Mouse (Mus musculus) embryo, embryonic 11 days (tissue): ENCODE results near the gene Lpar5.
"Not testable (repeated sequence)": the region's sequence is repeated elsewhere in the genome, so short reads cannot be mapped to it uniquely, and the experiment has no call there.

ENCODE experiments used
- DNase-seq: peaks from one replicate; pipeline ENCODE4 v3.0.0-alpha.2; 2015

Lpar5 gene

GRCm38 (mm10) chr6:125067571-125067995 is at the start of gene Lpar5:
TSS of gene Lpar5 (plus strand) at chr6:125067920.
- DNase-seq, result no peak

DNA sequence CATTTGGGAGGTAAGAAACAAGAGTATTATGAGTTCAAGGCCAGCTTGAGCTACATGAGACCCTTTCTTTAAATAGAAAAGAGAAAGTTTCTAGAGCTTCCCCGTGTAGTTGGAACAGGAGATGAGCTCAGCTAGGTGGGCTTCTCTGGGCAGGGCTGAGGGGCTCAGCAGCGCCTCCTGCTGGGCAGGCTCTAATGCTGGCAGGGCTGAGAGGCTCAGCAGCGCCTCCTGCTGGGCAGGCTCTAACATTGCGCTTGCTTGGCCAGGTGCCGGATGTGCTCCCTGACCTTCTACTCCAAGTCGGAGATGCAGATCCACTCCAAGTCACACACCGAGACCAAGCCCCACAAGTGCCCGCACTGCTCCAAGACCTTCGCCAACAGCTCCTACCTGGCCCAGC is 37.2 kb upstream of the Lpar5 start:
- peak; percentile 60 for DNase-seq

GRCm38 (mm10) chr6:125031604-125032003 is 36.1 kb upstream of the Lpar5 start:
- no peak for DNase-seq

GRCm38 (mm10) chr6:125038666-125039065 is 29.1 kb upstream of the Lpar5 start:
- DNase-seq, result no peak

DNA sequence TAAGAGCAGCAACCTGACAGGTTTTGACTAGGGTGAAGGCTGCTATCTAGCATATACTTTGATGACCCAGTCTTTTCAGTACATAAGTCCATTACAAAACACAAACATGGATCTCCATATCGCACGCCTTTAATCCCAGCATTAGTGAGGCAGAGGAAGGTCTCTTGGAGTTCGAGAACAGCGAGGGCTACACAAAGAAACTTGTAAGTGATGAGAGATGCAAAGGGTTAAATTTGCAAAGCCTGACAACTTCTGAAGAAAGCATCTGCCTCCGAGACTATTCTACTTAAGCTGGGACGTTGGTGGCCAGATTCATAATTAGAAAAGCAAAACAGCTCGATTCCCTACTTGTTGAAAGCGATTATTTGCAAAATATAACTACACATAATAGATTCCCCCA is 28.6 kb upstream of the Lpar5 start:
- DNase-seq, result no peak

DNA sequence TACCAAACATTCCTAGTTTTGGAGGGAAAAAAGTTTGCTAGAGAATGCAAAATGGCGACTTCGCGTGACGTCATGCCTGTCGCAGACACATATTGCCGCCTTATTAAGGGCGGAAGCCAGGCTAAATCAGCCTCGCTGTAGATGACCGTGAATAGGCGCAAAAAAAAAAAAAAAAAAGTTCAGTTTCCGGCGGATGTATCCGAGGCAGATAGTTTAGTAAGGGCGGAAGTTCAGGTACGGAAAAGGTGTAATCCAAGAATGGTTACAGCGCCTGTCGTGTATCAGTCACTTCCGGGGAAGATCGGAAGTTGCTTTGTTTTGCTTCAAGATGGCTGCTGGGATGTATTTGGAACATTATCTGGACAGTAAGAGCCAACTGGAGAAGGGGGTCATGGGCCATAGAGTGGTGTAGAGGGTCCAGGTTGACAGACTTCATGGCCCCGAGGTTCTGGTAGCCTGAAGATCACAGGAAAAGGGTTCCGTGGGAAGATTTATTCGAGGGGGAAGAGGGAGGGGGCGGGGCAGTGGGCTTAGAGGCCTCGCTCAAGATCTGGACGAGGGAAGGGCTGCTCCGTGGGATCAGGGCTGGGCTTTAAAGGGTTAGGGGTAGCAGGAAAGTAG is 28.1 kb upstream of the Lpar5 start, which contains the start of gene Ing4:
TSS of gene Ing4 (plus strand) at position 228 of the 621 bp plus-strand sequence.
- DNase-seq, result peak; percentile 98

DNA sequence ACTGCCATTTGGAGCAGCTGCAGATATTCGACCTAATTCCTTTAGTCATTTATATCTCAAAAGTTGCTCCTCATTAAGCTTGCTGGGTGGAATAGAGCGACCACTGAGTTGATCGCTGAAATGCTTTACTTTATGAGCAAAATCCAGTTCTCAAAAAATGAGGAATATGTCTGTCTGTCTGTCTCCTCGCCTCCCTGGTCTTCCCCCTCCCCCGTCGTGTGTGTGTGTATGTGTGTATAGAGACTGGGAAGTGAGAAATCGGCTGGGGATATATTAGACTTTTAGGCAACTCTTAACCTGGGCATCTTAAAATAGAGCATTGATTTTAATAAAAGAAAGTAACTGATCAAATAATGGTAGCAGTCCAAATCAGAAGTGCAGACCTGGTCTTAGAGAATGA is 27.5 kb upstream of the Lpar5 start:
- no peak for DNase-seq

GRCm38 (mm10) chr6:125041047-125041446 is 26.7 kb upstream of the Lpar5 start:
- no peak for DNase-seq

GRCm38 (mm10) chr6:125042081-125042480 is 25.6 kb upstream of the Lpar5 start:
- DNase-seq, result no peak

DNA sequence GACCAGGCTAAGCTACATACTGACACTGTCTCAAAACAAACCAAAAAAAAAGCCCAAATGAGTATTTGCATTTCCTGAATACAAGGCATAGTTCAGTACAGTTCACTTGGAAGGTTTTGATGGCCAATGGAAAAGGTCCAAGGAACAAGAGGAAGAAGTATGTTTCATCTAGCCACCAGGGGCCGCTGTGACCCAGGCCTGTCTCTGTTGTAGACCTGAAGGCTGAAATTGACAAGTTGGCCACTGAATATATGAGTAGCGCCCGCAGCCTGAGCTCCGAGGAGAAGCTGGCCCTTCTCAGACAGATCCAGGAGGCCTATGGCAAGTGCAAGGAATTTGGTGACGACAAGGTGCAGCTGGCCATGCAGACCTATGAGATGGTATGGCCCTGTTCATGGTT is 21.0 kb upstream of the Lpar5 start:
- peak; percentile 81 for DNase-seq

DNA sequence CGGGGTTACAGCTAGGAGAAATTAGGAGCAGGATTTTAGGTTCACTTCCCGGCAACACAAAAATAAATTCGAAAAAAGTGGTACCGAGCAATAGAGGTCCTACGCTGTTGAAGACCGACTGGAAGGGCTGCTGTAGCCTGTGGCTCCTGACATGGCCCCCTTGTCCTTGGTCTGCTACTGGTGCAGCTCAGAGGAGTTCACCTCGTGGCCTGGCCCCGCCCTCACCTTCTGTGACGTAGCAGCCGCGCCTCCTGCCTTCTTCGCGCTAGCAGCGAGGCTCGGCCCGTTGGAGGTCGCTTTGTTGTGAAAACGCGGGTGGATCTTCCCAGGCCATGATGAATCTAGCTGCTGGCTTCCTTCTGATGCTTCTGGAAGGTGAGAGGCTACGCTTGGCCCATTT is 18.0 kb upstream of the Lpar5 start, which contains the start of gene Acrbp:
TSS of gene Acrbp (plus strand) at position 12 of the 400 bp plus-strand sequence.
- DNase-seq, result peak; percentile 20

- DNase-seq, result no peak
Measured at GRCm38 (mm10) chr6:125051237-125051636, 16.5 kb upstream of the Lpar5 start.

- no peak for DNase-seq
Measured at GRCm38 (mm10) chr6:125061493-125061892, 6.2 kb upstream of the Lpar5 start.

- no peak for DNase-seq
Measured at GRCm38 (mm10) chr6:125062511-125062910, 5.2 kb upstream of the Lpar5 start.

DNA sequence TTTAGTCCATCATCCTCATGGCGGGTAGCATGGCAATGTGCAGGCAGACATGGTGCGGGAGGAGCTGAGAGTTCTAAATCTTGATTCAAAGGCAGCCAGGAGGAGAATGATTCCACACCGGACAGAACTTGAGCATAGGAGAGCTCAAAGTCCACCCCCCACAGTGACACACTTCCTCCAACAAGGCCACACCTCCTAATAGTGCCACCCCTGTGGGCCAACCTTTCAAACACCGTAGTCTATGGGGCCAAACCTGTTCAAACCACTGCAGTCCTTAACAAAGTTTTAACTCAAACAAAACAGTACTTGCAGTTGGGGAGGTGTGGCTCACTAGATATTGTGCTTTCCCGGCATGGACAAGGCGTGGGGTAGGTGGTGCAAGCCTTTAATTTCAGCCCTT is 3.8 kb upstream of the Lpar5 start:
- DNase-seq, result no peak

DNA sequence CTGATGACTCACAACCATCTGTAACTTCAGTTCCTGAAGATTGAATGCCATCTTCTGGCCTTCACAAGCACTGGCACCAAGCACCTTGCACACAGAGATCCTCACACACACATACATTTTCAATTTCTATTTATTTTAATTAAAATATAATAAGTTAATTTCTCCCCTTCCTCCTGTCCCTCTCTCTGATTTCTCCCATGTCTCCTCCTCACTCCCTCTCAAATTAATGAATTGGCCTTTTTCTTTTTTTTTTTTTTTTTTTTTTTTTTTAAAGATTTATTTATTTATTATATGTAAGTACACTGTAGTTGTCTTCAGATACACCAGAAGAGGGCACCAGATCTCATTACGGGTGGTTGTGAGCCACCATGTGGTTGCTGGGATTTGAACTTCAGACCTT is 2.5 kb upstream of the Lpar5 start:
- DNase-seq, result not testable (repeated sequence)

DNA sequence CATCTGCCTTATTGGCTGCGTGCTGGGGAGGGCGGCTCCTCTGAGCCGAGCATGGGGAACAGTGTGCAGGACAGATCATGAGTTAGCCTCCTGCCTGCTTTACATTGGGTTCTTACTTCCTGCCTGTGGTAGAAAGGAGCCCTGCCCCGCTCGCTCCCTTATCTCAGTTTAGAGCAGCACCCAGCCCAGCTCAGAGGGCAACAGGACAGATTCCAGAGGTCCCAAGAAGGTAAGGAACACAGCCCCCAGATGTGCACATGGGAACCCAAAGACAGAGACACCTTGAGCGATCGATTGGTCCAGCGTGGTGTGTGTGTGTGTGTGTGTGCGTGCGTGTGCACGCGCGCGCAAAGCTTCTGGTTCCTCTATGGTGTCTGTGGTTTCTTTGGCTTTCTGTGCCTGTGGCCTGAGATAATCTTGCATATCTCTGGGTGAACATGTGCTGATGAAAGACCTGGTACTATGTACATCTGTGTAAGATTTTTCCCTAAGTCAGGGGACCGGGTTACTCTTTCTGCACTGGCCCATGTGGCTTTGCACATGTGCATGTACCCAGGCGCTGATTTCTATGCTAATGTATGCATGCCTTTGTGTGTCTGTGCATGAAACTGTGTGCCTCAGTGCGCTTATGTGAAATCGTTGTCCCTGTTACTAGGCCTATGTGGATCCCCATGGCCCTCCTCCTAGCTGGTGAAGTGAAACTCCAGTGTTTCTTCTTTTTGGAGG is 3.6 kb downstream of the Lpar5 start:
- no peak for DNase-seq

DNA sequence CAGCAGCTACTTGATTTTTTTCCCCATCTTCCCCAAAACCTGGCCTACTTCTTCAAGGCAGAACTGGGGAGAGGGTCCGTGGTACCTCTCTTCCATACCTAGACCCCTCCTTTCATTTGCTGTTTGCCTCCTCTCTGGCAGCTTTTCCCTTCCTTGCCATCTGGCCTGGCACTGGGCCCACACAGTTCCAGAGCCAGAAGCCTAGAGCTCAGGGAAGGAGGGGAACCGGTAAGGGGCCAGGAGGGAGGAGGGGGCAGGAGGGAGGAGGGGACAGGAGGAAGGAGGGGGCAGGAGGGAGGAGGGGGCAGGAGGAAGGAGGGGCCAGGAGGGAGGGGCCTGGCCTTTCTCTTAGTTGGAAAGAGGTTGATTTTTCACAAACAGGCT is 4.2 kb downstream of the Lpar5 start:
- peak; percentile 27 for DNase-seq

DNA sequence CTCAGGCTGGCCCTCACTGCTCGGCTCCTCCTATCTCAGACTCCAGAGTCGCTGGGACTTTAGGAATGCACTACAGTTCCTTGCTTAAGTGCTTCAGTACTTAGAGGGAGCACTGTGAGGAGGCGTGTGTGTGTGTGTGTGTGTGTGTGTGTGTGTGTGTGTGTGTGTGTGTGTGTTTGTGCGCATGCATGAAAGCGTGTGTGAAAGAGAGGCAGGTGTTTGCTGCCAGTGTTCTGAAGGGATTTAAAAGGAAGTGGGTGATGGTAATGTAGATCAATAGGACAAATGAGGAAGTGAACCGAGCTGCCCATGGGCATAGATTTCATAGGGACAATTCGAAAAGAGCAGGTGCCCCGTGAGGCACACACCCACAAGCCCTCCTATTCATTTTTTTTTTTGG is 6.1 kb downstream of the Lpar5 start:
- no peak for DNase-seq

DNA sequence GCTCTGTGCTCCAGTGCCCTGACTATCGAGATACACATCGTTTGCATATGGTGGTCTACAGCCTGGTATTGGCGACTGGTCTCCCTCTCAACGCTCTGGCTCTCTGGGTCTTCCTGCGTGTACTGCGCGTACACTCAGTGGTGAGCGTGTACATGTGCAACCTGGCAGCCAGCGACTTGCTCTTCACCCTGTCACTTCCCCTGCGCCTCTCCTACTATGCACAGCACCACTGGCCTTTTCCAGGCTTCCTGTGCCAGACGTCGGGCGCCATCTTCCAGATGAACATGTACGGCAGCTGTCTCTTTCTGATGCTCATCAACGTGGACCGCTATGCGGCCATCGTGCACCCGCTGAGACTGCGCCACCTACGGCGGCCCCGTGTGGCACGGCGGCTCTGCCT is 13.7 kb downstream of the Lpar5 start:
- DNase-seq, result no peak

GRCm38 (mm10) chr6:125081797-125082560 is 14.3 kb downstream of the Lpar5 start:
- DNase-seq, result peak; percentile 97

DNA sequence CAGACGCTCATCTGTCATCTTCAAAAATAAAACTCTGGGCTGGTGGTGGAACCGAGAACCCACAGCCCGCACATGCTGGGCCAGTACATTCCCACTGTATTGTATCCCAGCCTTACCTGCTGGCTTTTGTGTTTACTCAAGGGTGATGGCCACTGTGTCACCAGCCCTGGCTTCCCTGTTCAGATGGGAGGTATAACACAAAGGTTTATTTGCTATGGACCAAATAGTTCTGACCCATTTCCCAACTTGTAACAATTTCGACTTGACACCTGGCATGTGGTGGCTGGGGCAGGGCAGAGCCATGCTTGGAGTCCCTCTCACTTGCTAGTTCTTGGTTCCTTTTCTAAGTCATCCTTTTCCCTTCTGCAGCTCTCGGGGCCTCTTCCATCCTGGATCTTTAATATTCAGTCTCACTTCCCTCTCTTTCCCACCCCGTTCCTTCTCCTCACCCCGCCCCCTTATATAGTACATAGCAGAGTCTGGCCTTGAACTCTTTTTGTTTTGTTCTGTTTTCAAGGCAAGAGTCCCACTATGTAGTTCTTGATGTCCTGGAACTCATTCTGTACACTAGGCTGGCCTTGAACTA is 15.2 kb downstream of the Lpar5 start:
- no peak for DNase-seq

DNA sequence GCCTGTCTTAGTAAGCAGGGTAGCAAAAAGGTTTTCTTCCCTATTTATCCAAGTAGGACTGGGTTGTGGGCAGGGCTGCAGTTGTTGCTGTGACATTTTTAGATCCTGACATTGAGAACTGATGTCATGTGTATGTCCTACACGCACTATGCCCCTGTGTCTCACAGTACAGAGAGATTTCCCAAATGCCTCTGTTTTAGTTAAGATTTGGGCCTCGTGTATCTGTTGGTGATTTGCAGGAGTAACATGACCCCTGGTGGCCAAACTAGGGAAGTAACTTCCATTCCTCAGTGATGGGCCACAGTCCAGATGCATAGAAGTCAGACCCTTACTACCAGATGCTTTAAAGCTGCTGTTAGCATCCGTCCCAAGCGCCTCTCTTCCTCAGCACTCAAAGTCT is 16.7 kb downstream of the Lpar5 start:
- peak; percentile 85 for DNase-seq
